Mouse (Mus musculus) small intestine, adult 2 months (tissue): ENCODE measurements around the gene Btbd2.

Experiments
- CTCF ChIP-seq: fragments of 200-500 bp; IDR thresholded peaks from 2 replicates; pipeline ENCODE4 v1.5.1; 2012; ENCODE audit warnings: low read depth, mild to moderate bottlenecking, control low read depth, inconsistent platforms, low read length, moderate library complexity, mixed read lengths; ENCODE audit not compliant: insufficient replicate concordance, insufficient read length; ENCODE audit errors: extremely low read depth
- POLR2A ChIP-seq: fragments of 200-500 bp; IDR thresholded peaks from 2 replicates; pipeline ENCODE4 v1.6.1; 2012; ENCODE audit warnings: low read depth, mild to moderate bottlenecking, control low read depth, inconsistent platforms, low read length, moderate library complexity

DNA sequence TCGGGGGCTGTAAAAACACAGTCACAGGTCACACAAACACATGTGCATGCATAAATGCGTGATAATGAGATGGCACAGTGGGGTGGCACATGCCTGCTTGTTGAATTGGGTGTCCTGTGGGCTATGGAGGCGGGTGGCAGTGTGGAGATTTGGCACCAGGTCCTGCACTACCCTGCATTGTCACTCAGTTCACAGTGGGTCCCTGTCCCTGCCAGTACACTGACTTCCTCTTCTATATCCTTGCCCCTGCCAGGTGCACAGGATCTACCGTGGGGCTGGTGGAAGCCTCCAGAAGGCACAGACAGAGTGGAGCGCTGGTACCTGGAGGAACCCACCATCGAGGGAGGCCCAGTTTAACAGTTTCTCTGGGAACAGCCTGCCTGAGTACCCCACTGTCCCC is 42.5 kb downstream of the Btbd2 start:
- no peak for TF ChIP-seq POLR2A
- no peak for TF ChIP-seq CTCF
